Mouse (Mus musculus): ENCODE data around the gene Capn3. TPM values are rescaled to one million over a fixed set of nuclear protein-coding genes. Genes with fewer than 3 reads are reported as not detected.

Gene Capn3
- polyA plus RNA-seq, 1 experiment from 2014 or later = 1.6 TPM

DNA sequence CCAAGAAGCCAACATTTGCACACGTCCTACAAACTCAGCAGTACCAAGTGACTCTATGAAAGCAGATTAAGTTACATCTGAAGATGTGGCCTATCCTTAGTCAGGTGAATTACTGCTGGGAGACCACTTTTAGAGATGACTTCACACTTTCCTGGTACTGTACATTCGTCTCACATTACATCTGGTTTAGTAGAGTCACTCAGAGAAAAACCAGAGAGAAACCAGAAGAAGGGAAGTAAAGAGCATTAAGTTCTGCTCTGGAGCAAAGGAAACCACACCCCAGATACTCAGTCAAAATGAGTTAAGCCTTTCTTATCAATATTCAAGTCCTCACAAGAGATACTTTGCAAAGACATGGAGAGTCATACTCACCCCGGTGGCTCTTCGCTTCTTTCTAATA is 75.4 kb downstream of the Capn3 start:
- Histone ChIP-seq H3K4me2 (no peak overlapping the region), H3K4me3 (no peak overlapping the region), H3K27ac (no peak overlapping the region), H3K27me3 (no peaks in the 10 kb centered on the region), H3K9ac (no peak overlapping the region), H3K9me3 (replicated peaks) (no peaks in the 10 kb centered on the region), H3K4me1 (no peaks in the 10 kb centered on the region), H3K36me3 (ENCODE audit: poor library complexity, severe bottlenecking) (peaks cover 86% of the 10 kb centered on the region)
- ATAC-seq = no peak
- 95% methylated on average over 4 of the region's 4 CpGs for WGBS

DNA sequence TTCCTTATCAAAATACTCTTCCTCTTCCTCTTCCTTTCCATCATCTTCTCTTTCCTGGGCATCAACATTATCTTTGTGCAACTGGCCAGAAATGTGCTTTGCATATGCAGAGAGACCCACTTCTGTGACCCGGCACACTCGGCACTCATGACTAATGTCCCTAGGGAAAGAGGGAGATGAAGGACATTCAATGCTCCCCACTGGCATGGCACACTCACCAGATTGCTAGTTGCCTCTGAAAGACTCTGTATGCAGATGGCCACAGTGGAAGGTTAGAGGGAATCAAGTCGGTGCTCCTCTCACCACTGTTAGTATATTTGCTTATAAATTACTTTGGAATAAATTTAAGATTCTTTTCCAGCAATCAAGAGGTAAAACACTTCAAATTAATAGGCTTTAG is 83.5 kb downstream of the Capn3 start:
- peaks cover 16% of the 10 kb centered on the region for H3K4me1 ChIP-seq
- H3K4me3 ChIP-seq = no peak overlapping the region
- H3K4me2 ChIP-seq = no peak overlapping the region
- H3K9me3 ChIP-seq (replicated peaks) = no peaks in the 10 kb centered on the region
- no peak overlapping the region for H3K9ac ChIP-seq
- H3K27ac ChIP-seq = peak overlapping the region; percentile 63
- ATAC-seq = peak; percentile 38; the same call in 1 of the 2 replicates
- peaks cover 25% of the 10 kb centered on the region for H3K36me3 ChIP-seq (ENCODE audit: poor library complexity, severe bottlenecking)
- WGBS = 61% methylated on average over 3 of the region's 3 CpGs
- H3K27me3 ChIP-seq = no peaks in the 10 kb centered on the region

- ATAC-seq = peak; percentile 97
- no peak overlapping the region for H3K4me2 ChIP-seq
- H3K9ac ChIP-seq = no peak overlapping the region
- peak overlapping the region; percentile 63 for H3K27ac ChIP-seq
- H3K4me3 ChIP-seq = no peak overlapping the region
- H3K27me3 ChIP-seq = no peaks in the 10 kb centered on the region
- 15% methylated on average over 1 of the region's 1 CpGs for WGBS
- H3K4me1 ChIP-seq = peaks cover 16% of the 10 kb centered on the region
- H3K36me3 ChIP-seq (ENCODE audit: poor library complexity, severe bottlenecking) = peaks cover 25% of the 10 kb centered on the region
- no peaks in the 10 kb centered on the region for H3K9me3 ChIP-seq (replicated peaks)
These were observed 84.0 kb downstream of the Capn3 start for GRCm38 (mm10) chr2:120539778-120540208.

- WGBS = 98% methylated on average over 2 of the region's 2 CpGs
These were observed 88.9 kb downstream of the Capn3 start for GRCm38 (mm10) chr2:120544732-120545131.

More at GRCm38 (mm10) chr2:120544732-120545131, 88.9 kb downstream of the Capn3 start:
- peaks cover 39% of the 10 kb centered on the region for H3K36me3 ChIP-seq (ENCODE audit: poor library complexity, severe bottlenecking)
- H3K4me2 ChIP-seq = no peak overlapping the region
- H3K9ac ChIP-seq = no peak overlapping the region
- no peaks in the 10 kb centered on the region for H3K27me3 ChIP-seq
- peaks cover 8% of the 10 kb centered on the region for H3K4me1 ChIP-seq
- H3K27ac ChIP-seq = no peak overlapping the region
- no peak overlapping the region for H3K4me3 ChIP-seq
- H3K9me3 ChIP-seq (replicated peaks) = no peaks in the 10 kb centered on the region
- no peak for ATAC-seq

Other genes starting within 250 kb of the Capn3 start
- gene Pla2g4e, start 210.7 kb upstream of the Capn3 start, polyA plus RNA-seq (2015; fragmentation: Nextera tagmentation; extraction: Ambion mirVana) = 0.27 and 0.47 TPM in 2 replicates
- not detected in 2 replicates for gene Pla2g4d, start 166.8 kb upstream of the Capn3 start, polyA plus RNA-seq (2015; fragmentation: Nextera tagmentation; extraction: Ambion mirVana)
- gene Pla2g4f, start 141.9 kb upstream of the Capn3 start, polyA plus RNA-seq (2015; fragmentation: Nextera tagmentation; extraction: Ambion mirVana) = not detected in 2 replicates
- gene Vps39, start 102.9 kb upstream of the Capn3 start, polyA plus RNA-seq (2015; fragmentation: Nextera tagmentation; extraction: Ambion mirVana) = 37.3 and 44.4 TPM in 2 replicates
- 9.5 and 10.7 TPM in 2 replicates for gene Ganc, start 52.1 kb upstream of the Capn3 start, polyA plus RNA-seq (2015; fragmentation: Nextera tagmentation; extraction: Ambion mirVana)
- gene Tmem87a, start 51.9 kb upstream of the Capn3 start, polyA plus RNA-seq (2015; fragmentation: Nextera tagmentation; extraction: Ambion mirVana) = 7.4 and 9.0 TPM in 2 replicates
- gene Zfp106, start 107.8 kb downstream of the Capn3 start, polyA plus RNA-seq (2015; fragmentation: Nextera tagmentation; extraction: Ambion mirVana) = 48.4 and 54.2 TPM in 2 replicates
- gene Snap23, start 111.7 kb downstream of the Capn3 start, polyA plus RNA-seq (2015; fragmentation: Nextera tagmentation; extraction: Ambion mirVana) = 21.5 and 25.0 TPM in 2 replicates
- gene Haus2, start 153.4 kb downstream of the Capn3 start, polyA plus RNA-seq (2015; fragmentation: Nextera tagmentation; extraction: Ambion mirVana) = 33.5 and 38.4 TPM in 2 replicates
- 34.5 and 37.2 TPM in 2 replicates for gene Lrrc57, start 153.5 kb downstream of the Capn3 start, polyA plus RNA-seq (2015; fragmentation: Nextera tagmentation; extraction: Ambion mirVana)
- 3.1 and 3.8 TPM in 2 replicates for gene Stard9, start 173.1 kb downstream of the Capn3 start, polyA plus RNA-seq (2015; fragmentation: Nextera tagmentation; extraction: Ambion mirVana)

All from forebrain, embryonic 13.5 days (tissue).